Mouse (Mus musculus) granulocyte monocyte progenitor cell, adult 5-6 weeks (primary cell): ENCODE results near the gene Foxp1. TPM values are rescaled to one million over a fixed set of nuclear protein-coding genes. Genes with fewer than 3 reads are reported as not detected.

Experiments
- ATAC-seq: replicated peaks from 2 replicates; pipeline ENCODE4 v1.8.0; 2016; ENCODE audit warnings: mild to moderate bottlenecking, moderate TSS enrichment, inconsistent platforms; ENCODE audit not compliant: poor library complexity, severe bottlenecking
- total RNA-seq, 2 experiments: library from RNA; stranded (forward) in 1 of 2; stranded (reverse) in 1 of 2; fragments of 200-712, 200-1000 nt in 1 of 2; fragments of >200 nt in 1 of 2; fragmentation: Nextera tagmentation in 1 of 2; gene quantifications; 2 replicates each; pipeline ENCODE4 v1.2.3; 2014 to 2017

Gene Foxp1
- total RNA-seq, 2 experiments from 2014 or later: 68.5 to 128 TPM

- ATAC-seq: no peak; the same call in 1 of the 2 replicates
These were observed 150.1 kb downstream of the Foxp1 start for GRCm38 (mm10) chr6:99372427-99372826.

- no peak for ATAC-seq
These were observed 150.5 kb downstream of the Foxp1 start for GRCm38 (mm10) chr6:99372016-99372415.

GRCm38 (mm10) chr6:99369931-99370330, 152.6 kb downstream of the Foxp1 start:
- ATAC-seq: no peak

GRCm38 (mm10) chr6:99369156-99369555, 153.4 kb downstream of the Foxp1 start:
- ATAC-seq: no peak

- peak; percentile 31; the same call in 1 of the 2 replicates for ATAC-seq
These were observed 154.3 kb downstream of the Foxp1 start for GRCm38 (mm10) chr6:99368118-99368753.

GRCm38 (mm10) chr6:99364545-99364944, 158.0 kb downstream of the Foxp1 start:
- ATAC-seq: no peak

GRCm38 (mm10) chr6:99360581-99360980, 161.9 kb downstream of the Foxp1 start:
- no peak for ATAC-seq

GRCm38 (mm10) chr6:99359765-99360499, 162.6 kb downstream of the Foxp1 start:
- no peak for ATAC-seq

GRCm38 (mm10) chr6:99359036-99359698, 163.4 kb downstream of the Foxp1 start:
- peak; percentile 49 for ATAC-seq

- ATAC-seq: no peak
These were observed 164.6 kb downstream of the Foxp1 start for GRCm38 (mm10) chr6:99357931-99358330.

GRCm38 (mm10) chr6:99354338-99354737, 168.2 kb downstream of the Foxp1 start:
- ATAC-seq: no peak

- no peak for ATAC-seq
These were observed 169.1 kb downstream of the Foxp1 start for GRCm38 (mm10) chr6:99353441-99353840.

GRCm38 (mm10) chr6:99350566-99350965, 172.0 kb downstream of the Foxp1 start:
- ATAC-seq: no peak

- ATAC-seq: no peak
These were observed 172.4 kb downstream of the Foxp1 start for GRCm38 (mm10) chr6:99350156-99350555.

- no peak for ATAC-seq
These were observed 174.7 kb downstream of the Foxp1 start for GRCm38 (mm10) chr6:99347836-99348235.

- ATAC-seq: no peak
These were observed 177.6 kb downstream of the Foxp1 start for GRCm38 (mm10) chr6:99344966-99345365.

GRCm38 (mm10) chr6:99344357-99344756, 178.2 kb downstream of the Foxp1 start:
- peak; percentile 54 for ATAC-seq

- peak; percentile 64 for ATAC-seq
These were observed 178.7 kb downstream of the Foxp1 start for GRCm38 (mm10) chr6:99343815-99344214.

GRCm38 (mm10) chr6:99342416-99342815, 180.1 kb downstream of the Foxp1 start:
- ATAC-seq: peak; percentile 59

GRCm38 (mm10) chr6:99340902-99341301, 181.6 kb downstream of the Foxp1 start:
- ATAC-seq: no peak

GRCm38 (mm10) chr6:99339986-99340721, 182.4 kb downstream of the Foxp1 start:
- no peak for ATAC-seq
